8 mouse cellular contexts compared by ENCODE assay signal in the genomic region with DNA sequence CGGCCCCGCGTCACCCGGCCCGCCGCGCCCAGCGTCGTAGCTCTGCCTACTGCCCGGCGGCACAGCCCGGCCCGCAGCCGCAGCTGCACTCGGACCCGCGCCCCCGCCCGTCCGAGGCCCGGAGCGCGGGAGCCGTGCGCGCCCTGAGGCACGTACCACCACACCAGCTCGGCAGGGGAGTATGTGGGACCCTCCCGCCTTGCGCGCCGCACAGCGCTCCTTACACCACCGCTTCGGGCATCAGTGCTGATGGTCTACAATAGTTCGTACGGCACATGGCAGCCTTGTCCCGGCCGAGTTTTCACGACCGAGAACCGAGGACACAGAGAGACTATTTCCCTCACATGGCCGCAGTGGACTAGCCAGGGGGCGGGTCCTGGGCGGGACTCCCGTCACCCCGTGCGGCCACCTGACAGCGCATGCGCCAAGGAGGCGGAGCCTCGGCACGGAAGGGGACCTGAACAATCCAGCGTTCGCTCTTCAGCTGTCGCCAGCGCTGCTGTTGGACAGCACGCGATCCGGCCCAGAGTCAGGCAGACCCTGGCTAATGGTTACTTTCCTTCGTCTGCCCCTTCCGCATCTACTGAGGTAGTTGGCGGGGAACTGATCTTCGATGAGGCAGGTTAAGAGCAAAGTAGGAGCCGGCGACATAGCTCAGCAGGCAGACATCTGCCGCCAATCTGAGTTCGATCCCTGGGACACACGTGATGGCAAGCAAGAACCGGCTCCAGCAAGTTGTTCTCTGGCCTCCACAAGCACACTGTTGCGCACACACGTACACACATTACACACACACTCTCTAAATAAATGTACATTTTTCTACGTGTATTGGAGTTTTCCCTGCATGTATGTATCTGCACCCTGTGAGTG. TPM values are rescaled to one million over a fixed set of nuclear protein-coding genes. Genes with fewer than 3 reads are reported as not detected.
DNase-seq lines count a peak whose midpoint lies in the region; ATAC-seq and TF ChIP-seq lines count a peak whose summit lies in the region.

A gene (minus strand): TSS at position 389 of the 870 bp plus-strand sequence.

- H3K27ac ChIP-seq in embryonic facial prominence, embryonic 14.5 days (replicated peaks; ENCODE audit: low read depth, low read length) = peak within 1 kb of the TSS; percentile 96
- H3K27ac ChIP-seq in heart, adult 2 months = peak within 1 kb of the TSS; percentile 97
- peak within 1 kb of the TSS; percentile 89 for H3K27ac ChIP-seq in limb, embryonic 13.5 days
- peak within 1 kb of the TSS; percentile 99 for H3K27ac ChIP-seq in midbrain, embryonic 16.5 days (ENCODE audit: low read length)

- DNase-seq in 3T3-L1 (ENCODE audit: low read depth, low spot score) = peak; percentile 93
- peak; percentile 93 to 97 for DNase-seq in adrenal gland, postnatal 4 days (ENCODE audit: low spot score in 2 of 2)
- peak; percentile 97 for DNase-seq in embryonic facial prominence, embryonic 14.5 days (ENCODE audit: low spot score)
- DNase-seq in heart, adult 2 months = peak; percentile 96 to 97
- DNase-seq in kidney, adult 8-10 months = peak; percentile 94 to 96
- peak; percentile 96 to 98 for DNase-seq in spleen, postnatal 10 days (ENCODE audit: low spot score in 2 of 2)

- peak; percentile 71; the same call in 1 of the 2 replicates for TF ChIP-seq EP300 in heart, adult 2 months (IDR thresholded peaks at IDR 0.05; ENCODE audit: insufficient read depth, low read depth, low read length)

- peak within 1 kb of the TSS; percentile 80 for H3K4me2 ChIP-seq in embryonic facial prominence, embryonic 14.5 days (ENCODE audit: low read depth, low read length)
- peak within 1 kb of the TSS; percentile 76 for H3K4me2 ChIP-seq in limb, embryonic 13.5 days (replicated peaks)
- H3K4me2 ChIP-seq in midbrain, embryonic 16.5 days (ENCODE audit: low read length) = peak within 1 kb of the TSS; percentile 81

- H3K9me3 ChIP-seq in embryonic facial prominence, embryonic 14.5 days (ENCODE audit: control insufficient read depth, low read length) = no peaks in the 10 kb centered on the region
- H3K9me3 ChIP-seq in limb, embryonic 13.5 days = no peaks in the 10 kb centered on the region
- no peaks in the 10 kb centered on the region for H3K9me3 ChIP-seq in midbrain, embryonic 16.5 days (replicated peaks; ENCODE audit: control insufficient read depth, low read length, poor library complexity, severe bottlenecking)

- H3K4me3 ChIP-seq in embryonic facial prominence, embryonic 14.5 days (ENCODE audit: low read depth, low read length) = peak within 1 kb of the TSS; percentile 79
- peak within 1 kb of the TSS; percentile 65 for H3K4me3 ChIP-seq in heart, adult 2 months
- H3K4me3 ChIP-seq in limb, embryonic 13.5 days = peak within 1 kb of the TSS; percentile 76
- H3K4me3 ChIP-seq in midbrain, embryonic 16.5 days (ENCODE audit: low read depth, low read length) = peak within 1 kb of the TSS; percentile 78

- H3K36me3 ChIP-seq in embryonic facial prominence, embryonic 14.5 days (ENCODE audit: control insufficient read depth, insufficient read depth, low read length) = peaks cover 24% of the 10 kb centered on the region
- no peaks in the 10 kb centered on the region for H3K36me3 ChIP-seq in heart, adult 2 months (ENCODE audit: control insufficient read depth, insufficient read depth, low read length)
- peaks cover 27% of the 10 kb centered on the region for H3K36me3 ChIP-seq in limb, embryonic 13.5 days
- peaks cover 14% of the 10 kb centered on the region for H3K36me3 ChIP-seq in midbrain, embryonic 16.5 days (ENCODE audit: control insufficient read depth, insufficient read depth, low read length)

- no peaks in the 10 kb centered on the region for H3K79me2 ChIP-seq in heart, adult 2 months (replicated peaks; ENCODE audit: control insufficient read depth, insufficient read depth, low read length)

- TF ChIP-seq POLR2A in heart, adult 2 months (IDR thresholded peaks at IDR 0.05; ENCODE audit: insufficient read depth, low read depth, low read length) = peak; percentile 100

- H3K27me3 ChIP-seq in embryonic facial prominence, embryonic 14.5 days (replicated peaks; ENCODE audit: control insufficient read depth, insufficient read depth, low read length) = no peaks in the 10 kb centered on the region
- H3K27me3 ChIP-seq in heart, adult 2 months (ENCODE audit: control insufficient read depth, insufficient read depth, low read length) = no peaks in the 10 kb centered on the region
- H3K27me3 ChIP-seq in limb, embryonic 13.5 days = no peaks in the 10 kb centered on the region
- no peaks in the 10 kb centered on the region for H3K27me3 ChIP-seq in midbrain, embryonic 16.5 days (ENCODE audit: control insufficient read depth, insufficient read depth, low read depth, low read length)

- under 1% methylated on average over 36 of the region's 73 CpGs for WGBS in embryonic facial prominence, embryonic 14.5 days
- WGBS in heart, adult 2 months = under 1% methylated on average over 73 of the region's 73 CpGs
- under 1% methylated on average over 70 of the region's 73 CpGs for WGBS in limb, embryonic 13.5 days
- under 1% methylated on average over 71 of the region's 73 CpGs for WGBS in midbrain, embryonic 16.5 days

- intact Hi-C loops in heart, adult 2 months (cut with DNase I) = loop anchor here (5.0 to 10.0 kb wide), 2 partner anchors 281 to 523 kb away; a partner anchor contains a TSS

- H3K4me1 ChIP-seq in embryonic facial prominence, embryonic 14.5 days (ENCODE audit: control insufficient read depth, insufficient read depth, low read length) = peaks cover 10% of the 10 kb centered on the region; the same call in 1 of the 2 replicates
- H3K4me1 ChIP-seq in heart, adult 2 months (ENCODE audit: control insufficient read depth, insufficient read depth, low read length) = peaks cover 10% of the 10 kb centered on the region
- H3K4me1 ChIP-seq in limb, embryonic 13.5 days = peaks cover 22% of the 10 kb centered on the region
- peaks cover 24% of the 10 kb centered on the region for H3K4me1 ChIP-seq in midbrain, embryonic 16.5 days (ENCODE audit: control insufficient read depth, insufficient read depth, low read length)

- peak within 1 kb of the TSS; percentile 91 for H3K9ac ChIP-seq in embryonic facial prominence, embryonic 14.5 days (ENCODE audit: low read depth, low read length)
- H3K9ac ChIP-seq in heart, adult 2 months (ENCODE audit: low read depth, low read length) = peak within 1 kb of the TSS; percentile 80
- peak within 1 kb of the TSS; percentile 89 for H3K9ac ChIP-seq in limb, embryonic 13.5 days
- H3K9ac ChIP-seq in midbrain, embryonic 16.5 days (ENCODE audit: low read depth, low read length) = peak within 1 kb of the TSS; percentile 75

- ATAC-seq in embryonic facial prominence, embryonic 14.5 days (ENCODE audit: low read depth) = peak; percentile 97
- peak; percentile 98 for ATAC-seq in limb, embryonic 13.5 days (ENCODE audit: low FRiP score, low read depth)
- ATAC-seq in midbrain, embryonic 16.5 days = peak; percentile 97

- TF ChIP-seq CTCF in heart, adult 2 months (IDR thresholded peaks at IDR 0.05) = no peak

RNA-seq across cellular contexts. Expression of the gene that starts here (rescaled TPM):
- total RNA-seq in adrenal gland, postnatal 4 days (2021) = 10 to 100 TPM; 40.2 to 41.5 TPM
- polyA plus RNA-seq in embryonic facial prominence, embryonic 14.5 days (2014; fragmentation: Nextera tagmentation; extraction: Ambion mirVana) = 32.6 and 35.6 TPM in 2 replicates
- total RNA-seq in heart, adult 2 months (2021) = 10 to 100 TPM; 14.6 to 18.8 TPM
- polyA plus RNA-seq in heart, adult 2 months (2012; rRNA removed) = 11.5 and 12.2 TPM in 2 replicates
- polyA plus RNA-seq in limb, embryonic 13.5 days (2015; fragmentation: Nextera tagmentation; extraction: Ambion mirVana) = 33.8 and 34.1 TPM in 2 replicates
- 28.7 and 30.2 TPM in 2 replicates for polyA plus RNA-seq in midbrain, embryonic 16.5 days (2015; fragmentation: Nextera tagmentation; extraction: Ambion mirVana)

Comparison
In these comparisons a context has a peak if more than half of its experiments do, and no peak if none do; other contexts are left out.
1. Peak in every context shown above with its lines: DNase-seq, ATAC-seq, H3K4me3 ChIP-seq and H3K27ac ChIP-seq.